Mouse (Mus musculus): ENCODE results near the gene Ficd.
"Not testable (repeated sequence)": the region's sequence is repeated elsewhere in the genome, so short reads cannot be mapped to it uniquely, and the experiment has no call there.

The Ficd gene

DNA sequence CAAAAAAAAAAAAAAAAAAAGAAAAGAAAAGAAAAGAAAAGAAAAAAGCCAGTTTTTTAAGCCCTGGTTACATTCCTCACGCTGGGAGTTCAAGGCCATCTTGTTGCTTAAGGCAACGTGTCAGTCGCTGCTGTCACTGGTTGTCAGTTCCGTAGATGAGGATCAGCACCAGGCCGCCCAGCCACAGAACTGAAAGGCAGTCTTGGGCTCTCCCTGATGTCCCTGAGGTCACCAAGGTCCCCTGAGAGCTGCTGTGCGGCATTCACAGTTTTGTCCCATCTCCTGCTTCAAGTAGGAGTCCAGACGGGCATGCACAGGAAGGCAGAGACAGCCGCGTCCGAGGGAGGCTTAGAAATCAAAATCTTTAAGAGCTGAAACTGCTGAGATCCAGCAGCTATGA is 40.0 kb downstream of the Ficd start:
- DNase-seq = no peak

DNA sequence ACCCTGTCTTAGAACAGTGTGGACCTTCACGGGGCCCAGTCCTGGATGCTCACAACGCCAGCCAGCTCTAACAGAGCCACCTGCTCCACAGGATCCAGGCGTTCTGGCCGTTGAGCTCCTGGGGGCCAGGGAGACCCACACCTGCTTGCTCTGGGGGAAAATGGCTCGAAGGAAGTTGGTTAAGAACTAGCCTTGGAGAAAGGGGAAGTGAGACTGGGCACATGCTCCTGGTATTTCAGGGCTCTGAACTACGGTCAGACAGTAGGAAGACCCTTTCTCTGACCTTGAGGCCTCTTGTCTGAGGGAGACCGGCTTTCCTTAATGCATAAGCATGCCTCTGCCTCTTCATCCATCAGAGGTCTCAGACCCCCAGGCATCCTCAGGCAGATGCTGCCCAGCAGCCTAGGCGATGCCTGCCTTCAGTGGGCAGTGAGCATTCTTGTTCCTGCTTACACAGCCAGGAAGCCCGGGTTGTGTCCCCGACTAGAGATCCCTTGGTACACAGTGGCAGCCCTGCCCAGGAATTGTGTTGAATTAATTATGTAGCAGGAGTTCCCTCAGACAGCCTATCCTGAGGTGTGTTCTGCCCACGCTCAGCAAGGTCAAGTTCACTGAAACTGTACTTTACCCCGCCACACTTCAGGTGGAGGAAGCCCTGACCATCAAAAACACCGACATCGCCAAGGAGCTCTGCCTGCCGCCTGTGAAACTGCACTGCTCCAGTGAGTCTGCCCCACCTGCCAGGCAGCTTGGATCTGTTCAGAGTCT is 40.7 kb downstream of the Ficd start:
- no peak for DNase-seq

DNA sequence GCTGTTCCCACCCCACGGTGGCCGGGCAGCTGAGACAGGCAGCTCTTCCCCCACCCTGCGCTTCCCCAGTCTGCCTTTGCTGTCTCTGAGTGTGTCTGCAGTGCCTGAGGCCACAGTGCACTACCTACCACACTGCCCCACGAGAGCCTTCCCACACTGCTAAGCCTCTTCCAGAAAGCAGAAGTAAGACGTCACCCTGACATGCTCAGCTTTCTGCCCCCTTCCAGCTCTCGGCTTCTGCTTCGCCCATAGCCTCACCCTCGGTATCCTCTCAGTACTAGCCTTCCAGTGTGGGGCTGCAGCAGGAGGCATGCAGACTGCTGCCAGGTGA is 41.3 kb downstream of the Ficd start:
- no peak for DNase-seq

DNA sequence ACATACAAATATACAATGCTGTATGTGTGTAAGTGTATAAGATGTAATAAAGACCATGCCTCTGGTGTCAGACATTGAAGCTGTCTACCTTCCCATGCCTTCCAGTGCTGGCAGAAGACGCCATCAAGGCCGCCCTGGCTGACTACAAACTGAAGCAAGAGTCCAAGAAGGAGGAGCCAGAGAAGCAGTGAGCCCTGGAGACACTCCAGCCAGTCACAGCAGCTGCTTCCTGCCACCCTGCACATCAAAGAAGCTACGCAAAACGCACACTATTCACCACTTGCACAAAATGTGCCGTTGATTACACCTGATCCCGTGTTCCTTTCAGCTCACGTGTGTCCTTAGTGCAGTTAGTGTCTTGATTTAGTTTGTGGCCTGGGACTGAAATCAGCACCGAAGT is 42.1 kb downstream of the Ficd start:
- not testable (repeated sequence) for DNase-seq

DNA sequence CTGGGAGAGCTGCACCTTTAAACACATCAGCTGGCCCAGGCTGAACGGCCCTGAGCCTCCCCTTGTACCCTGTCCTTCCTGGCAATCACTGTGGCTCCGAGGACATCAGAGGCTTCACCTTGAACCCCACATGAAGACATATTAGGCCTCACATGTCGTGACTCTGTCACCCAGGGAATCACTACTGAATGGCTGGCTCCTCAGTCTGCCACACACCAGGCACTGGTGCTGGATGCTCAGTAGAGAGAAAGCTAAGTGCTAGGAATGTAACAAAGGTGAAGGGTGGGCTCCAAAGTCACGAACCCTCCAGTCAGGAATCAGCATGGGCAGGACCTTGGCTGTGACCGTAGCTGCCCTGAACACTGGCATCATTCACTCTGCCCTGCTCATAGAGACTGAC is 44.0 kb downstream of the Ficd start:
- DNase-seq = no peak

DNA sequence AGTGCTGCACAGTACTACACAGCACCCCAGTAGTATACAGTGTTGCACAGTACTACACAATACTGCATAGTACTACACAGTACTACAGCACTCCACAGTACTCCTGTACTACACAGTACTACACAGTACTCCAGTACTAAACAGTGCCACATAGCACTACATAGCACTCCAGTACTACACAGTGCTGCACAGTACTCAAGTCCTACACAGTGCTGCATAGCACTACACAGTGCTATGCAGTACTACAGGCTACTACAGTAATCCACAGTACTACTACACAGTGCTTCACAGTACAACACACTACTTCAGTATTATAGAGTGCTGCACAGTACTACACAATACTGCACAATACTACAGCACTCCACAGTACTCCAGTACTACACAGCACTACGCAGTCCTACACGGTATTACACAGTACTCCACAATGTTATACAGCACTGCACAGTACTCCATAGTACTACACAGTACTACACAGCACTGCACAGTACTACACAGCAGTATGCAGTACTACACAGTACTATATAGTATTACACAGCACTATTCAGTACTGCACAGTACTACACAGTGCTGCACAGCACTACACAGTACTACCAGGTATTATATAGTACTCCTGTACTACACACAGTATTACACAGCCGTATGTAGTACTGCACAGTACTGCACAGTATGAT is 44.6 kb downstream of the Ficd start:
- DNase-seq = no peak

DNA sequence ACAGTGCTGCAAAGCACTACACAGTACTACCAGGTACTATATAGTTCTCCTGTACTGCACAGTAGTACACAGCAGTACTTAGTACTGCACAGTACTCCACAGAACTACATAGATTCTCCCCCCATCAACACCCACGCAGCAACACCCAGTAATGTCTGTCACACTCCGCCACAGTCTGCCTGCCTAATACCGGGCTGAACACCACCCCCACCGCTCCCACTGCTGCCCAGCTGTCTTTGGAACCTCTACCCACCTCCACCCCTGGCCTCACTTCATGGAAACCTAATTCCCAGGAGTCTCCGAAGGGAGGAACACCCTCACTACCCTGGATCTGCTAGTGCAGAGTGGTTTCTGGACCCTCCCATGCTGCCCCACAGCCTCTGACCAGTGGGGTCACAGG is 45.2 kb downstream of the Ficd start:
- no peak for DNase-seq

DNA sequence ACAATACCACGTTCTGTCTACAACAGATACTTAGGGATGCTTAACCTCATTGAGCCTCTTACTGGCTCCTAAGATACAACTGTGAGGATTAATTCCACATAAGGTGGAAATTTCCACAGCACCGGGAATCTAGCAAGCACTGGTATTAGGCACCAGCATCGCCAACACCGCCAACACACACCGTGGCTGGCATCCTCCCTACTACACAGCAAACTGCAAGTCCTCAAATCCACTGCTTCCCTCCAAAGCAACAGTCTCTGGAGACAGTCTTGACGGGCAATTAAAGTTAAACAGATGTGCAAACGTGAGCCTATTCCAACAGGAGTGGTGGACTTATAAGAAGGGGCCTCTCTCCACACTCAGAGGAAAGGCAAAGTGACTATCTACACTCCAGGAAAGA is 45.7 kb downstream of the Ficd start:
- no peak for DNase-seq

DNA sequence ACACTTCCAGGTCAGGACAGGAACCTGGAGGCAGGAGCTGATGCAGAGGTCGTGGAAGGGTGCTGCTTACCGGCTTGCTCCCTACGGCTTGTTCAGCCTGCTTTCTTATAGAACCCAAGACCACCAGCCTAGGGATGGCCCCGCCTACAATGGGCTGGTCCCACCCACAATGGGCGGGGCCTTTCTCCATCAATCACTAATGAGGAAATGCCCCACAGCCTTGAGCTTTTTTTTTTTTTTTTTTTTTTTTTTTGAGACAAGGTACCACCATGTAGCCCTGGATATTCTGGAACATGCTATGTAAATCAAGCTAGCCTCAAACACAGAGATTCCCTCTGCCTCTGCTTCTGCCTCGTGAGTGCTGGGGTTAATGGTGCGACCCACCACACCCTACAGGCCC is 46.3 kb downstream of the Ficd start:
- DNase-seq = no peak

DNA sequence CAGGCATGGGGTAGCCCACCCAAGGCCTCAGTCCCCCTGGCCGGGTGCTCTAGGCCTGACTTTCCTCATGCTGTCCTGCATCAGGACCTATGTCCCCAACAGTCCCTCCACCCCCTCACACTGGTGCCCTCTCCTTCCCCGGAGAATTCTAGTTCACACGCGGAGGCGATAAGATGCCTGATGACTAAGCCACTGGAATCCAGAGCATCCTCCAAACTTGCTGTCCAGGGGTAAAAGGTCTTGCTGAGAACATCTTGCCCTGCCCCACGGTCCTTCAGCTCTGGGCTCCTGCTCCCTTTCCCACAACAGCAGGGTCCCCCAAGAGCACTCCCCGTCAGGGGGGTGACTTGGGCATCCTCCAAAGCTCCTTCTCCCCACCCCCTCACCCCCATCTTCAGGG is 47.0 kb downstream of the Ficd start:
- no peak for DNase-seq

DNA sequence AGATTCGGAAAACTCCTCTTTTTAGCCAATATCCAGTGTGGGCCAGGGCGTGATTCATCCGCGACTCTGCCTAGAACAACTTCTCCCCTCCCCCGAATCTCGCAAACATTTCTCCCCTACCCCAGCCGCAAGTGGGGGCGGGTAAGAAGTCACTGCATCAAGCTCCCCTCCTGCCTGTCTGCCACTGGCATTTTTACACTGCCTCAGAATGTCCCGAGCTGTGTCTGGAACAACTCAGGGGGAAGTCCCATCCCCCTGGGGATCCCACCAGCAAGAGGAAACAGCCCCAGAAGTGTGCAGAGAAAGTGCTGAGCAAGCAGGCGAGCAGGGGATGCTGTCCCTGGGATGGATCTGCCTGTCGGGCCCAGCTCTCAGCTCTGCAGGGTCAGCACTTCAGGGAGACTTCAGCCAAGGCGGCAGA is 48.0 kb downstream of the Ficd start:
- DNase-seq = no peak

DNA sequence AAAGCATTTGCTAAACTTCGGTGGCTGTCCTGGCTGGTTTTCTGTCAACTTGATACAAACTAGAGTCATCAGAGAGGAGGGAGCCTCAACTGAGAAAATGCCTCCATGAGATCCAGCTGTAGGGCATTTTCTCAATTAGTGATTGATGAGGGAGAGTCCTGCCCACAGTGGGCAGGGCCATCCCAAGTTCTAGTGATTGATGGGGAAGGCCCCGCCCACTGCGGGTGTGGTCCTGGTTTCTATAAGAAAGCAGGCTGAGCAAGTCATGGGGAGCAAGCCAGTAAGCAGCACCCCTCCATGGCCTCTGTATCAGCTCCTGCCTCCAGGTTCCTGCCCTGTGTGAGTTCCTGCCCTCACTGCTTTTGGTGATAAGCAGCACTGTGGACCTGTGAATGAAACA is 48.5 kb downstream of the Ficd start:
- DNase-seq = not testable (repeated sequence)

DNA sequence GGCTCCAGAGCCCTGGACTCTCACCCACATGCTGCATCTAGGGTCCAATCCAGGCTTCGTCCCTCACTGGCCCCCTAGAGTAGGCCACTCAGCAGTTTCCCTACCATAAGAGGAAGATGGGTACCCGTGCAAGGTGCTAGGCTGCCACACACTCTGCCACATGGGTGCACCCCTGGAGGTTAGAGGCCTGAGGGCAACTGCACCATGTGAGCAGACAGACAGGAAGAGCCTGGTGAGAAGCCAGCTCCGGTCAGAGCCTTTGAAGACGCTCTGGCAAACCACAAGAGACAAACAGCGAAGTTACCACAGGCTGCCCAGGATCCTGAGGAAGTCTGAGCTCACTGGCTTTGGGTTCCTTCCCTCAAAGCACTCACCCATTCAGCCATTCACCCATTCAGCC is 51.4 kb downstream of the Ficd start:
- DNase-seq = no peak

DNA sequence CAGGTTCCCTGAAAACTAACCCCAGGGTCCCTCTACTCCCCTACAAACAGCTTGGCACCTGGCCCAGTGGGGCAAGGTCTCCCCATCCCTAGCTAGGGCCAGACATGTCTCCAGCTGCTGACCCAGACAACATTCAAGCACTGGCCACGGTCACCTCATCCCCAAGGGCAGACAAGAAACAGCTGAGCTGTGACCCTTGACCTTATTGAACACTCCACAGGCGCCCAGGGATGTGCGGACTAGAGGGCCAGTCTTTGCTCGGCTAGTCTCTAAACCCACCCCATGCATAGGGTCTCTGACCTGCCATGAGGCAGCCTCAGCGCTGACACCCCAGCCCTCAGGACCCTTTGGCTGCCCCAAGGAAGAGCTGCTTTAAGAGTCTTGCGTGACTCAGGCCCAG is 53.0 kb downstream of the Ficd start:
- DNase-seq = no peak

DNA sequence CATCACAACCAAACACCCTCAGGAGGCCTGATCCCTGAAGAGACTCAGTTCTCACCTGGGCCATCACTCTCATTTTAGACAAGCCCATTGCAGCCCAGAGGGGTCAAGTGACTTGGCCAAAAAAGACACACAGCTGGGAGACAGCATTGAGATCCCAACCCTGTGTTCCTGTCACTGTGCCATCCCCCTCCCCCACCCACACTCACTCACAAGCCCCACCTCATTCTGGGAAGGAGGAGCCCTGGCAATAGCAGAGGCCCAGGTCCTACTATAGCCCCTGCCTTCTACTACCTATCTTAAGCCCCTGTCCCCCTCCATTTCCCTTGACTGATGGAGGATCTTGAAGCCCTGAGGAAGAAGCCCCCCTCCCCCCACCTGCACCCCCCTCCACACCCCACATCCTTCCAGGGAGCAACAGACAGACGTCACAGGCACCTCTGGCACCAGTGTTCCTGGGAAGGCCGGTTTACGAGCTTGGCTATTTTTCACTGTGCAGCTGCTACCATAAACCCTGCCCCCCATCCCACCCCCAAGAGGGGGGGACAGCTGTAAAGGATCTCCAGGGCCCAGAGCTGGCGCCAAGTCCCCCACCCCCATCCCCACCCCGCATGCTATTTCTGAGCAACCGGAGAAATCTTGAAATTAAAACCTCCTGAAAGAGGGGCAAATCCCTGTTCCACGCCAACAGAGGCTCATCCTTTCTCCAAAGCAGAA is 53.6 kb downstream of the Ficd start:
- no peak for DNase-seq
